Mouse (Mus musculus) granulocyte monocyte progenitor cell, adult 5-6 weeks (primary cell): ENCODE results near the gene Wrb. TPM values are rescaled to one million over a fixed set of nuclear protein-coding genes. Genes with fewer than 3 reads are reported as not detected.

Experiments
- ATAC-seq: replicated peaks from 2 replicates; pipeline ENCODE4 v1.8.0; 2016; ENCODE audit warnings: mild to moderate bottlenecking, moderate TSS enrichment, inconsistent platforms; ENCODE audit not compliant: poor library complexity, severe bottlenecking
- total RNA-seq, 2 experiments: library from RNA; stranded (forward) in 1 of 2; stranded (reverse) in 1 of 2; fragments of 200-712, 200-1000 nt in 1 of 2; fragments of >200 nt in 1 of 2; fragmentation: Nextera tagmentation in 1 of 2; gene quantifications; 2 replicates each; pipeline ENCODE4 v1.2.3; 2014 to 2017

Gene Wrb
- total RNA-seq, 2 experiments from 2014 or later: 8.8 to 17.4 TPM

DNA sequence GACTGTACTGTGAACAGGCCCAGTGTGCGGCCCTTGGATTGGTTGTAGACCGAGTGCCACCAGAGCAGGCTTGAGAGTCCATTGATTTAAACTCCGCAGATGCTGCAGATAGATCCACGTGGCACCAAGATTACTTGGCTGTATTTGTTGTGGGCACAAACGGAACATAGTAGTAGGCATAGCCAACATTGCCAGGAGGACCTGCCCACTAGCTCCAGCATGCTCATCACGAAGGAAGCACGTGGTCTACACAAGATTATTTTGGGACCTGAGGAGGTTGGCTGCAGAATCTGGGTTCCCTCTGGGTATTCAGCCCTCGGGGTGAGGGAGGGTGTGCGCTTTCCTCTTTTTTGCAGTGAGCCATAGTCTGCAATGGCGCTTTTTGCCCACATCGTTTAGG lies 12.0 kb downstream of the Wrb start:
- ATAC-seq: no peak

DNA sequence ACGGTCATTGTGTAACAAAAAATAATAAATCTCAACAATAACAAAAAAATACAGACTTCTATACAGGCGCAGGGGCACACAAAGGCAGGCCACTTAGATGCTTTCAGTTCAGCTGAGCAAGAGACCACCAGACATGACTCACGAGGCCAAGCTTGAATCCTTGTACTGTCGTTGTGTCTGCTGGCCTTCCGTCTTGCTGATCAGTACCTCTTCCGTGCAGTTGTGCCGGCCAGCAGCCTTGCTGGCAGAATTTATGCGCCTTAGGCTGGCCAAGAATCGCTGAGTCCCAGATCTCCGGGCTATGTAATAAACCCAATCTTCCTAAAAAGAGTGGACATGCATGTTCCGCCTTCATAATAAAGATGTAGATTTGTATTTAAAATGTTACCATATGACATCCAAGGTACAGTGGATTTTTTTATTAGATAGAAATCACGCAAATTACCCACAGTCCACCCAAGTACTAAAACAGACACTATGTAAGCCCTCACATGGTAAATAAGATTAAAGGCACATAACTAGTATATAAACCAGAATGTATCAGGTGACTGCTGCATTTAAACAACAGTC lies 13.4 kb downstream of the Wrb start:
- no peak for ATAC-seq

DNA sequence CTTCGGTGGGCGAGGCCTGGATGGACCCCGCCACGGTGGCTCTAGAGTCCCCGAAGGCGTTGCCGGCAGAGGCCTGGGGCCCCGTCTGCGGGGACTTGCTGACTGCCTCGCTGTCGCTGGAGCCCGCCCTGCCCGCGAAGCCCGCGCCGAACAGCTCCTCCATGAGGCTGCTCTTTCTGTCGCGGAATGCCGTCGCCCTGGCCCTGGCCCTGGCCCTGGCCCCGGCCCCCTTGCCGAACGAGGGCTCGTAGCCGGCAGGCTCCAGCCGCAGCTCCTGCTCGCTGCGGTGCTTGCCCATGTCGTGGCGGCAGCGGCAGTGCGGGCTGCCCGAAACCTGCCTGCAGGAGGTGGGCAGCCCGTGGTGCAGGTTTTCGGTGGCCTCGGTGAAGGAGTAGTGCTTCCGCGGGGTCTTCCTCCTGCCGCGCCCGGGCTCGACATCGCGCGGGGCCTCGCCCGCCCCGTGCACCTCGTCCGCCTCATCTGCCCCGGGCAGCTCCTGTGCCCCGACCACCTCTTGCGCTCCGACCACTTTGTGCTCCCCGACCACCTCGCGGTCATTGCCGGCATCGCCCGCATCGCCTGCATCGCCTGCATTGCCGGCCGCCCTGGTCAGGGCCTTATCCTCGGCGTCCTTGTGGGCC lies 14.0 kb downstream of the Wrb start:
- ATAC-seq: peak; percentile 97

DNA sequence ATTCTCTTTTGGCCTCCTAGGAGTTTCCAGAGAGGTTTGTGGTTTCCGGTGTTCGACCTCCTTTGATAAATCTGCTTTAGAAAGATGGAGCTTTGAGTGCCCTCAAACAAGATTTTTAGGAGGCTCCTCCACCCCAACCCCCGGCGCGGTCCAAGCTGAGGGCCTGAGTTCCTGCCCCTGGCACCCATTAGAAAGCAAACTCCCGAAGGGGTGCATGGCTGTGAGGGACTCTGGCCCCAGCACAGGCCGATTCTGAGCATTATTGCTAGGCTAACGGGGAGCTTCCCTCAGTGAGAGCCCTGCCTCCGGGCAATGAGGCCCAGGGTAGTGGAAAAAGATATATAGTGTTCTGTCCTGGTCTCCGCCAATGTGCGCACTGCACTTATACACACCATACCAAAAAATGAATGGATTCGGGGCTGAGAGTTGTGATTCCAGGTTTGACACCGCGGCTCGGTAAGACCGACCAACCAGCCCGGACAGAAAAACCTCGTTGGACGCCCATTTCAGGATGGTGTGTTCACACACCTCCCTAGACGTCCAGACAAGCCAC lies 14.7 kb downstream of the Wrb start:
- ATAC-seq: no peak

DNA sequence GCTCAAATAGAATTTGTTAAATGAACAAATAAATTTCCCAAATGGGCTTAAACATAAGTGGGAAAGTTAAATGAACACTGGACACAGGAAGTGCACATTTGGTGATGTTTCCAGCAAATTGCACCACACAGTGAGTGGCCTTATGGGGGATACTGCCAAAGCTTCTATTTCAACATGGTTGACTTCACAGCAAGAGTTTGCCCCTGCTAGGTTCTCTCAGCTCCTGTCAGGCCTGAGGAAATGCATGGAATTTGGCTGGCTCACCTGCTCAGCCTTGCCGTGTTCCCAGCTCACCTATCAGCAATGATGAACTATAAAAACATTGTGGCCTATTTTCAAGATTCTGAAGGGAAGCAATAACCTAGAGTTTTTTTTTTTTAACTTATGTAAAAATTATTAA lies 15.7 kb downstream of the Wrb start:
- ATAC-seq: no peak

DNA sequence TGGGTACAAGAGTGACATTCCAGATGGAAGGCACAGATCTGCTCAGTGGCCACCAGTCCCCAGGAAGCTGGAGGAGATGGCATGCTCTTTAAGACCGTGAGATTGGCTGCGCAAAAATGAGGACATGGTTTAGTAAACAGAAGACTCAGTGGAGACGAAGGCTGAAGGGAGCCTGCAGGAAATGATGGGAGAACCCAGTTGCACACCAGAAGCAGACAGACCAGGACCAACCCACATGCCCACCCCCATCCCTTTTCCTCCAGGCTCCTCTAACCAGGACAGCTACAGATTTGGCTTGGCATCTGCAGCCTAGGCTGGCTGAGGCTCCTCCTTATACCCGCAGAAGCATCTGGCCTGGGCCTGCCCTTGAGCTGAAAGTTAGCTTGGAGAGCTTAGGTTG lies 16.1 kb downstream of the Wrb start:
- ATAC-seq: no peak

DNA sequence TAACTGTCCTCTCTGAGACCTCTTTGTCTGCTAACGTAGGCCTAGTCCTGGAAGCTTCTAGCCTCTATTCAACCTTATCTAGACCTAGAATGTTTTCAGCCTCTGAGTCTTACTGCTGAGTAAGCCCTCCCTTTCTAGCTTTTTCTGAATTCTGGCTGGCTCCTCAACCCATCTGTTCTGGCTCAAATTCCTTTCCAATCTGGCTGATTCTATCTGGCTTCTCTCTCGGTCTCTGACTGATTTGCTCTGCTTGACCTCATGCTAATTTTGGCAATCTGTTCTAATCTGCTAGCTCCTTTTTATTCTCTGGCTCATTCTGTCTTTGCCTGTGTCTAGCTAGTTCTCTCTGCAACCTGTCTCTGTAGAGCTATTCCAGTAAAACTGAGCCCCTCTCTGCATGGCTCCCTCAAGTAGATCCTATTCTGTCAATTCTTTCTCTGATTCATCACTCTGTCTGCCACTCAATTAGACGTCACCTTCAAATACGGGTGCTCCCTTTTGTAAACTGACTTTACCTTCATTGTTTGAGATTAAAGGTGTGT lies 20.6 kb downstream of the Wrb start:
- ATAC-seq: no peak

DNA sequence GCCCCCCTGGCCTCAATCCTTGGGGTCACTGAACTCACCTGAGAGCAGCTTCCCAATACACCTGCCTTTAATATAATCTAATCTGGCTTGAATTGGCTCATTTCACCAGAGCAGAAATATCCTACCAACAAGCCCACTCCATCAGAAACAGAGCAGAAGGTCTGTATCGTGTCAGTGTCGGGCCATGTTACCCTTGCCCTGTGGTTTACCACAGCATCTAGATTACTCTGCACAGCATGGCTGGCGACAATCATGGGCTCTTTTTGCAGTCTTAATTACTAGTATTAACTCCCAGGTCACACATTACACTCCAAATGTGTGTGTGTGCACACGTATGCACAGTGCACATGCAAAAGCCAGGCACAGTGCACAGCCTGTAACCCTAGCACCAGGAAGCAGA lies 23.6 kb downstream of the Wrb start:
- no peak for ATAC-seq

DNA sequence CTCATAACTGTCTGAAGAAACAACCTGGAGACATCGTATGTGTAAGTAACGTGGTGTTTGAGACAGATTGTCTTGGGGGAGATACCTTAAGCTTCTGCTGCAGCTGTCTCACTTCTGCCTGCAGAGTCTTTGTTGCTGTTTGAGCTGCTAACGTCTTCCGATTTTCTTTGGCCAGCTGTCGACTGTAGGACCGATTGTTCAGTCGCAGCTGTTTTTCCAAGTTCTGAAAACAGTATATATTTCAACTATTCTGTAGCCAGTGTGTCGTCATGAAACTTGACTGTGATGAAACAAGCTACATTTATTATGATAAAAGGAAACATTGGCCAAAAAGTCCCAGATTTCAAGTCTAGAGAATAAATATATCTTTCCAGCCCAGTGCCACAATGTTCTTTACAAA lies 28.4 kb downstream of the Wrb start:
- no peak for ATAC-seq

DNA sequence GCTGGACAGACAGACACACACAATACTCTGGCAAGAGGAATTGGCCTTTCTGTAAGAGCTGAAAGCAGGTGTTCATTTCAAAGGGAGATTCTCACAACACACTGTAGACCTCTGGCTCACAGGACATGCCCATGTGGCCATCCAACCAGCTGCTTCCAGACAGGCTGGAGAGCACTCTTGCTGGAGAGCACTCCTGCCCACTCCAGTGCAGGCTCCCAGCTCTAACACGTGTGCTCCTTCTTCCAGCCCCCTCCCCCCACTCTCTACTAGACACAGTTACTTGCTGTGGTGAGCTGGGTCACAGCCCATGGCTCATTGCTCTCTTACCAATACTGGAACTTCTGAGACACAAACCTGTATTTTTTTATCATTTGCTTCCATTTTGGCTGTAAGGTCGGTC lies 30.2 kb downstream of the Wrb start:
- ATAC-seq: no peak

DNA sequence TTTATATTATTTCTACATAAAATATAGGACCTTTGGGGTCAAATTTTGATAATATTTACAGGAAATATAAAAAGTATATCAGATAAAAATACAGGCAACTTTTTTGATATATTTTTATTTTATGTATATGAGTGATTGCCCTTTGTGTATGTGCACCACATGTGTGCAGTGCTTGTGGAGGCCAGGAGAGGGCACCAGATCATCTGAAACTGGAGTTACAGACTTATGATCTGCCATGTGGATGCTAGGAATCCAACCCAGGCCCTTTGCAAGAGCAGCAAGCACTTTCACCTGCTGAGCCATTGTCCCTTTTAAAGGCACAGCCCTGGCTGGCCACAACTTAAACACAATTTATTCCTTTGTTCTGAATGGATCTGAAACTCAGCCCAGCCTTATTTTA lies 33.9 kb downstream of the Wrb start:
- ATAC-seq: no peak

DNA sequence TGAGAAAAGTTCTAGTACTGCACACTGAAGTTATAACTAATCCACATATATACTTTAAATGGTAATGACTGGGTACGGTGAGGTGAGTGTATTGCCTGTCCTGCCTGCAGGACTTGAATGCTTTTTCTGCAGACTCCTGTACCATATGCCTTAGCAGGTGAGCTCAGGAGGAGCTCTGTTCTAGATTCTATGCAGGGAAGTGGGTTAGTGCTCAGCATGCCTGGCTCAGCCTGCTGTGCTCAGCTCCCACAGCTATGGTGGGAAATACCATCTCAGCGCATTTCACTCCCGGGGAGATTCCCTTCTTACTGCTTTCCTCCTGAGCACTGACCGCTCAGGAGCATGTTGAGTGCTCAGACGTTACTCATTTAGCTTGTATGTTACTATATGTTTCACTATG lies 42.4 kb downstream of the Wrb start:
- ATAC-seq: no peak

DNA sequence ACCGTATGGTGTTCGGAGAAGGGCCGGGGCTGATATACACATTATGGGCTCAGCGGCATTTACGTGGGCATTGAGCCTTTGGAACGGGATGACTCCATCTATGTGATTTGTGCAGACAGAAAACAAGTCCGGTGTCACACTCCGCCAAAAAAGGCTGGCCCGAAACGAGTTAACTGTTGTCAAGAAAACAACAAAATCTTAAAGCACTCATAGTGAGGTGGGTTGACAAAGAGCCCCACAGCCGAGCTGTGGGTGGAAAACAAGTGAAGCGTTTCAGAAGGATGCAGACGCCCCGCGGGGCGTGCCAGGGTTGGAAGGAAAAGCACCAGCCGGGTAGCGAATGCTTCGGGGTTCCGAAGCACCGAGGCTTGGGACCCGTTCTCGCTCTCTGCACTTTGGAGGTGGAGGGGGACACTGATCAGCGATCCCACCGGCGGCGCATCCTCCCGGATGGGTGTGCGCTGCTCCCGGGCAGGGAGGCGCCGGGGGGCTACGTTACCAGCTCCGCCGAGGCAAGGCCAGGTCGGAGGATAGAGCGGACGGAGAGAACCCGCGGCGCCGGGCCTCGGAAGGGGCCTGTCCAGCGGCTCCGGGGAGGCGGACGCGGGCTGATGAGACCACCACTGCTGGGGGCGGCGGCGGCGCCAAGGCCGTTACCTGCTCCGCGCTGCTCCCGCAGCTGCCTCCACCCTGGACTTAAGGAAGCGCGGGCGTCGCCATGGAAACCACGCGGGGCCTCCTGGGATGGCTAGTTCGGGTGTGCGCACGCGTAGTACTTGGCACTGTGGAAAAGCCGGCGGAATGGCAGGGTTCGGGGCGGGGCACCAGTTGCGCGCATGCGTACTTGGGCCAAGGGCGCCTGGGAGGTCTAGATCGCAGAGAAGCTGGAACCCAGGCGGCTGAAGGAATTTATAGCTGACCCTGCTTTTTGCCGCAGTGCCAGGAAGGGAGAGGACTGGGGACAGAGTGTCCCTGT lies 46.6 kb downstream of the Wrb start, which contains the start of gene Lca5l:
Gene Lca5l (minus strand): TSS at position 741 of the 976 bp plus-strand sequence.
- ATAC-seq: peak; percentile 99

DNA sequence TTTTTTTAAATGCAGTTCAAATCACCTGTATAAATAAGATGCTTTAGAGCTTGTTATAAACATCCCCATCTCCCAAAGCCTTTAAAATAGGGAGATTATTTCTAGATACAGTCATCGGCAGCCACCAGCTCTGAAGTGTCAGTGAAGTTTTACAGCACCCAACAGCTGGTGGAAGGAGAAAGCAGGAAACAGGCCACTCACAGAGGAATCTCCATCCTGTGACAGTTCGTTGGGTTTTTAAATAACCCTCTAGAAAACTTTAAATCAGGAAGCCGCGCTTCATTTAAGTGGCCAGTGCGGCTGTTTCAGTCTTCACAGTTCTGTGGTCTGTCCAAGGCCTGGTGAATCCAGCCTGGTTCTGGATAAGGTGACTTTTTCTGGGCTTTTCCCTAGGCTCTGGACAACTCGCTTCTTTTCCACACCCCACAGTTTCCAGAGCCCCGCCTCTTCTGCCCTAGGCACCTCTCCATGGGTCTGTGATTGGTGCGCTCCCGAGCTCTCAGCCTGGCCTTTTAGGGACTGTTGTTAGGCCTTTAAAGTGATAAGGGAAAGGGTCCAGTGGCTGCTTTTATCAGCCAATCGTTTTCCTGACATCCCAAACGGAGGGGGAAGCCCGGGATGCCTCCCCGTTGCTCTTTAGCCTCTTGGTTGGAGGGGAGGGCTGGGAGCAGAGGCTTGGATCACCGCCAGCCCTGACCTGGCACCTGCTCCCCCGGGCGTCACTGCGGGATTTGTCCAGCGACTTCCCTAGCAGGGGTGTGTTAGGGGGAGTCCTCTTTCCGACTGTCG lies 54.9 kb downstream of the Wrb start, which contains the start of gene Sh3bgr:
Gene Sh3bgr (plus strand): TSS at position 538 of the 789 bp plus-strand sequence.
- peak; percentile 70 for ATAC-seq

DNA sequence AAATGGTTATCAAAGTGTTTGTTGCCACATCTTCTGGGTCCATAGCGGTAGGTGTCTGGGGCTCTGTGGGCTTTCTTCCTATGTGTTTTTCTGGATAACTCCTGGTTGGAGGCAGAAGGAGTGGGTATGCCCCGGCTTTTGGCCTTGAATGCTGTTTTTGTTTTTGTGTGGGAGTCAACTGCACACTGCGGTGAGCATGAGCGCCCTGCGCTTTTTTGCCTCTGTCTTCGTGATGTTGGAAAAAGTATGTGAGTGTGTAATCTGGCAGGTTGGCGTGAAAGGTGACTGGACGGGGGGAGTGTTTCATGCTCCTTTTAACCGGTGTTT lies 55.5 kb downstream of the Wrb start:
- no peak for ATAC-seq

DNA sequence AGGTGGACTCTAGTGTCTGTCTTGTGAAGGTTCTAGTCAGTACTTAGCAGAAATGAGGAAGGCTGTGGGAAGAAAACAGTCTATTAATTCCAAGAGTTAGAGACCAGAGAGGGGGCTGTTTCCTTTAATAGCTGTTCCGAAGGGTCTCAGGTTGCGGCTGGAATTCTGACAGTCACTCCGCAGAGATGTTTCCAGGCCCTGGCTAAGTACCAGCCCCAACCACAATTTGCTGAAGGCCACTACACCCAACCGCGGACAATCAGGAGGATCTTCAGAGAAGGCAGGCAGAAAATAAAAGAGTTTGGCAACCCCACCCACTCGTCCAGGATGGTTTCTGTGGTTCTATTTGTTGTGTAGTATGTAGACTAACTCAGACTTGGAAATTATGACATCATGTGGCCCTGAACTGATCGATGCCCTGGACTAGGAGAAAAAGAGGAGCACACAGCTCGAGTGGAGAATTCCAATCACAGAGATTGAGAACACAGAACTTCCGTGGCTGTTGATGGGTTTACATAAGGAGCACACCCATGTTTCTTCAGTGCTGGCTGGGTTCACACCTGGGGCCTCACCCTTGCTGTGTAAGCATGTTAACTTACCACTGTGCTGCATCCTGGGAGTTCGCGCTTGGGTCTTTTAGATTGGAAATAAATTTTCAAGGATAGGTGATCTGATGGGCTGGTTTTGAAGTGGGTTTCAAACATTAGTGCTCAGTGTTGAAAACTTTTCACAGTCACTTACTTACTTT lies 56.5 kb downstream of the Wrb start:
- no peak for ATAC-seq
